Mouse (Mus musculus): ENCODE measurements around the gene Dcaf12.

GRCm38 (mm10) chr4:41358669-41359068, 44.0 kb upstream of the Dcaf12 start:
- TF ChIP-seq POLR2A (IDR thresholded peaks at IDR 0.05; ENCODE audit: borderline replicate concordance, low read depth, low read length) (no peak), CTCF (IDR thresholded peaks at IDR 0.05; ENCODE audit: low read depth, low read length) (no peak)

Measured in bone marrow macrophage, adult 2 months (primary cell).